Mouse (Mus musculus): Measurements from ENCODE around the gene Slc17a9. TPM values are rescaled to one million over a fixed set of nuclear protein-coding genes. Genes with fewer than 3 reads are reported as not detected.

Slc17a9 gene
- total and polyA plus RNA-seq, 2 experiments from 2014 or later: 0.55 TPM; not detected in 1

GRCm38 (mm10) chr2:180748904-180749303 lies 23.8 kb downstream of the Slc17a9 start:
- 0 out of 2 replicates have a peak, but pooled peaks cover 3% of the 10 kb centered on the region for H3K27me3 ChIP-seq (ENCODE audit: insufficient read depth, low read length)
- 58% methylated on average over 5 of the region's 5 CpGs for WGBS
- TF ChIP-seq CTCF (IDR thresholded peaks at IDR 0.05): no peak

GRCm38 (mm10) chr2:180754976-180755688 lies 30.1 kb downstream of the Slc17a9 start:
- no peak overlapping the region for H3K27ac ChIP-seq (ENCODE audit: low read depth, low read length)
- DNase-seq (ENCODE audit: low spot score): peak; percentile 43

More at GRCm38 (mm10) chr2:180748904-180749303, 23.8 kb downstream of the Slc17a9 start:
- H3K4me3 ChIP-seq (ENCODE audit: low read depth, low read length): no peak overlapping the region
- H3K9me3 ChIP-seq (ENCODE audit: low read length): no peaks in the 10 kb centered on the region
- no peak for ATAC-seq (ENCODE audit: low FRiP score)
- H3K4me2 ChIP-seq (ENCODE audit: low read depth, low read length, poor library complexity, severe bottlenecking): no peak overlapping the region
- 0 out of 2 replicates have a peak overlapping the region, but pooled peaks have one; percentile 8 for H3K9ac ChIP-seq (replicated peaks; ENCODE audit: low read length, poor library complexity, severe bottlenecking)
- no peaks in the 10 kb centered on the region for H3K4me1 ChIP-seq (ENCODE audit: insufficient read depth, low read length)
- H3K36me3 ChIP-seq (ENCODE audit: insufficient read depth, low read length): no peaks in the 10 kb centered on the region
- DNase-seq (ENCODE audit: low spot score): no peak
- no peak overlapping the region for H3K27ac ChIP-seq (ENCODE audit: low read depth, low read length)

GRCm38 (mm10) chr2:180755896-180756295 lies 30.8 kb downstream of the Slc17a9 start:
- 0 out of 2 replicates have a peak, but pooled peaks cover 5% of the 10 kb centered on the region for H3K4me1 ChIP-seq (ENCODE audit: insufficient read depth, low read length)
- H3K9ac ChIP-seq (replicated peaks; ENCODE audit: low read length, poor library complexity, severe bottlenecking): no peak overlapping the region
- no peak overlapping the region for H3K4me2 ChIP-seq (ENCODE audit: low read depth, low read length, poor library complexity, severe bottlenecking)
- 11% methylated on average over 8 of the region's 8 CpGs for WGBS
- H3K27ac ChIP-seq (ENCODE audit: low read depth, low read length): no peak overlapping the region
- no peaks in the 10 kb centered on the region for H3K9me3 ChIP-seq (ENCODE audit: low read length)
- H3K4me3 ChIP-seq (ENCODE audit: low read depth, low read length): no peak overlapping the region
- ATAC-seq (ENCODE audit: low FRiP score) (no peak), DNase-seq (ENCODE audit: low spot score) (peak; percentile 17)
- no peaks in the 10 kb centered on the region for H3K36me3 ChIP-seq (ENCODE audit: insufficient read depth, low read length)
- H3K27me3 ChIP-seq (ENCODE audit: insufficient read depth, low read length): peaks cover 6% of the 10 kb centered on the region; the same call in 1 of the 2 replicates
- no peak for TF ChIP-seq CTCF (IDR thresholded peaks at IDR 0.05)

More at GRCm38 (mm10) chr2:180754976-180755688, 30.1 kb downstream of the Slc17a9 start:
- TF ChIP-seq CTCF (IDR thresholded peaks at IDR 0.05): 0 out of 2 replicates have a peak, but pooled peaks have one; percentile 6
- H3K4me3 ChIP-seq (ENCODE audit: low read depth, low read length): no peak overlapping the region
- H3K4me1 ChIP-seq (ENCODE audit: insufficient read depth, low read length): 0 out of 2 replicates have a peak, but pooled peaks cover 5% of the 10 kb centered on the region
- H3K4me2 ChIP-seq (ENCODE audit: low read depth, low read length, poor library complexity, severe bottlenecking): no peak overlapping the region
- no peak overlapping the region for H3K9ac ChIP-seq (replicated peaks; ENCODE audit: low read length, poor library complexity, severe bottlenecking)
- no peaks in the 10 kb centered on the region for H3K9me3 ChIP-seq (ENCODE audit: low read length)
- peaks cover 6% of the 10 kb centered on the region; the same call in 1 of the 2 replicates for H3K27me3 ChIP-seq (ENCODE audit: insufficient read depth, low read length)
- WGBS: 45% methylated on average over 5 of the region's 5 CpGs
- H3K36me3 ChIP-seq (ENCODE audit: insufficient read depth, low read length): no peaks in the 10 kb centered on the region
- 0 out of 2 replicates have a peak, but pooled peaks have one; percentile 38 for ATAC-seq (ENCODE audit: low FRiP score)

- Histone ChIP-seq H3K4me1 (ENCODE audit: insufficient read depth, low read length) (0 out of 2 replicates have a peak, but pooled peaks cover 5% of the 10 kb centered on the region), H3K36me3 (ENCODE audit: insufficient read depth, low read length) (no peaks in the 10 kb centered on the region), H3K4me3 (ENCODE audit: low read depth, low read length) (no peak overlapping the region), H3K27me3 (ENCODE audit: insufficient read depth, low read length) (peaks cover 6% of the 10 kb centered on the region; the same call in 1 of the 2 replicates), H3K4me2 (ENCODE audit: low read depth, low read length, poor library complexity, severe bottlenecking) (no peak overlapping the region), H3K9ac (replicated peaks; ENCODE audit: low read length, poor library complexity, severe bottlenecking) (no peak overlapping the region), H3K9me3 (ENCODE audit: low read length) (no peaks in the 10 kb centered on the region), H3K27ac (ENCODE audit: low read depth, low read length) (no peak overlapping the region)
- ATAC-seq (ENCODE audit: low FRiP score): no peak
- DNase-seq (ENCODE audit: low spot score): no peak
- 33% methylated on average over 2 of the region's 2 CpGs for WGBS
- no peak for TF ChIP-seq CTCF (IDR thresholded peaks at IDR 0.05)
Measured at GRCm38 (mm10) chr2:180756786-180757185, 31.7 kb downstream of the Slc17a9 start.

GRCm38 (mm10) chr2:180758513-180759263 lies 33.6 kb downstream of the Slc17a9 start:
- no peak for TF ChIP-seq CTCF (IDR thresholded peaks at IDR 0.05)
- H3K4me2 ChIP-seq (ENCODE audit: low read depth, low read length, poor library complexity, severe bottlenecking): no peak overlapping the region
- peaks cover 6% of the 10 kb centered on the region; the same call in 1 of the 2 replicates for H3K27me3 ChIP-seq (ENCODE audit: insufficient read depth, low read length)
- H3K4me3 ChIP-seq (ENCODE audit: low read depth, low read length): no peak overlapping the region
- DNase-seq (ENCODE audit: low spot score) (peak; percentile 34), ATAC-seq (ENCODE audit: low FRiP score) (no peak; the same call in 1 of the 2 replicates)
- no peaks in the 10 kb centered on the region for H3K9me3 ChIP-seq (ENCODE audit: low read length)
- 15% methylated on average over 15 of the region's 15 CpGs for WGBS
- H3K36me3 ChIP-seq (ENCODE audit: insufficient read depth, low read length): no peaks in the 10 kb centered on the region
- 0 out of 2 replicates have a peak, but pooled peaks cover 5% of the 10 kb centered on the region for H3K4me1 ChIP-seq (ENCODE audit: insufficient read depth, low read length)
- H3K9ac ChIP-seq (replicated peaks; ENCODE audit: low read length, poor library complexity, severe bottlenecking): no peak overlapping the region
- H3K27ac ChIP-seq (ENCODE audit: low read depth, low read length): no peak overlapping the region

All from midbrain, postnatal 0 days (tissue).